Mouse (Mus musculus): ENCODE results near the gene Adssl1.

GRCm38 (mm10) chr12:112590566-112591239 lies 29.1 kb upstream of the Adssl1 start:
- TF ChIP-seq CTCF (conservative IDR thresholded peaks at IDR 0.05 in 1 of 2, IDR thresholded peaks at IDR 0.05 in 1 of 2; ENCODE audit: low read depth in 2 of 2, low read length in 2 of 2) (no peak), POLR2A (IDR thresholded peaks at IDR 0.05; ENCODE audit: low read depth, low read length) (no peak), MAZ (IDR thresholded peaks at IDR 0.05; ENCODE audit: low read depth, low read length) (no peak), E2F4 (IDR thresholded peaks at IDR 0.05; ENCODE audit: insufficient replicate concordance, low read depth, low read length) (no peak), ELF1 (IDR thresholded peaks at IDR 0.05; ENCODE audit: low read depth, low read length) (no peak)
